Mouse (Mus musculus) hindbrain, postnatal 0 days (tissue): ENCODE data around the gene Grasp. TPM values are rescaled to one million over a fixed set of nuclear protein-coding genes. Genes with fewer than 3 reads are reported as not detected.

Experiments
- ATAC-seq: fragments of 200-750 bp; cut with Nextera tagmentation; 2 replicates; pipeline ENCODE4 v1.8.0; 2017; ENCODE audit warnings: mild to moderate bottlenecking, moderate TSS enrichment, moderate library complexity
- DNase-seq: peaks from one replicate; pipeline ENCODE4 v3.0.0-alpha.2; 2015; ENCODE audit warnings: low spot score
- H3K27ac ChIP-seq: fragments of 300-500 bp; sonication (generic); 2 replicates; pipeline ENCODE4 v1.5.1; 2014; ENCODE audit warnings: mild to moderate bottlenecking
- H3K27me3 ChIP-seq: fragments of 300-500 bp; sonication (generic); 2 replicates; pipeline ENCODE4 v1.6.1; 2014; ENCODE audit warnings: low read length, mixed read lengths; ENCODE audit not compliant: insufficient read depth
- H3K36me3 ChIP-seq: fragments of 300-500 bp; sonication (generic); 2 replicates; pipeline ENCODE4 v1.6.1; 2014; ENCODE audit warnings: low read length, mixed read lengths; ENCODE audit not compliant: insufficient read depth
- H3K4me1 ChIP-seq: fragments of 300-500 bp; sonication (generic); 2 replicates; pipeline ENCODE4 v1.6.1; 2014; ENCODE audit warnings: antibody characterized with exemption, low read length, mixed read lengths; ENCODE audit not compliant: insufficient read depth
- H3K4me2 ChIP-seq: fragments of 300-500 bp; sonication (generic); 2 replicates; pipeline ENCODE4 v1.6.1; 2014; ENCODE audit warnings: low read depth, mild to moderate bottlenecking, low read length, moderate library complexity, mixed read lengths
- H3K4me3 ChIP-seq: fragments of 300-500 bp; sonication (generic); 2 replicates; pipeline ENCODE4 v1.5.1; 2014; ENCODE audit warnings: low read length
- H3K9ac ChIP-seq: fragments of 300-500 bp; sonication (generic); replicated peaks from 2 replicates; pipeline ENCODE4 v1.6.1; 2014; ENCODE audit warnings: mild to moderate bottlenecking, low read length, moderate library complexity, mixed read lengths
- H3K9me3 ChIP-seq: fragments of 300-500 bp; sonication (generic); 2 replicates; pipeline ENCODE4 v1.6.1; 2016; ENCODE audit warnings: low read length, mixed read lengths
- CTCF ChIP-seq: IDR thresholded peaks from 2 replicates; pipeline ENCODE4 v1.5.1; 2016; ENCODE audit warnings: antibody characterized with exemption, control low read depth, low read depth
- WGBS: fragments of 180-500 bp; shearing (Covaris S2); extraction: QIAGEN DNeasy Blood & Tissue Kit; methylation state at CpG from one replicate; pipeline ENCODE4 v1.1.7; 2014; 5-methylcytosine and 5-hydroxymethylcytosine counted together
- polyA plus RNA-seq: library from polyadenylated mRNA; unstranded; fragments of >200 nt; fragmentation: Nextera tagmentation; extraction: Ambion mirVana; gene quantifications from 2 replicates; pipeline ENCODE4 v1.2.1, GENCODE M21; 2015
- total RNA-seq: library from RNA; depleted of rRNA; stranded (reverse); fragments of >200 nt; gene quantifications from 2 replicates; pipeline ENCODE4 v1.2.3, GENCODE M21; 2014

The Grasp gene
- total and polyA plus RNA-seq, 2 experiments from 2014 or later = 1.5 to 8.7 TPM

DNA sequence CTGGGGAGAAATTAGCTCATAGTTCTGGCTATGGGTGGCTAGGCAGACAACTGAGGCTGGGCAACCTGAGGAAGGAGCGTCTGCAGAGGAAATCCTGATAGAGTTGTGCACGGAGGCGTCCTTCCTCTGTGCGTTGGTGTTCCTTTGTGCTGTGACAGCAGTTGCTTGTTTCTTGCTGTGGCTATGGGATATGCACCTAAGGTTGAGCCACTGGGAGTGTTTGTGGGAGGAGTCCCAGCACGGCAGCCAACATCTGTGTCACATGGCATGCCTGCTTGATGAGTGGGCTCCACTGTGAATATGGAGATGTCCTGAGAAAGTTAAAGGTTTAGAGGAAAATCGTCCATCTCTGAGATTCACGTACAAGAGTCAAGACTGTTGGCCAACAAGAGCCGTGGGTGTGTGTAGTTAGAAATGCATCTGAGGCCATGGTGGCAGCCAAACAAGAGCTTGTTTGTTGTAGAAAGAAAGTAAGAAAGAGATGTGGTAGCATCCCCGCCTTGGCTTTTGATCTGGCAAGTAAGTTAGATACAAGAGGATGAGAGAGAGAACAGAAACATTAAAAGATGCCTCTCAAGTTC is 26.3 kb downstream of the Grasp start:
- no peak overlapping the region for H3K27ac ChIP-seq
- H3K9ac ChIP-seq = no peak overlapping the region
- TF ChIP-seq CTCF = no peak
- no peaks in the 10 kb centered on the region for H3K27me3 ChIP-seq
- 79% methylated on average over 9 of the region's 9 CpGs for WGBS
- H3K4me1 ChIP-seq = no peaks in the 10 kb centered on the region; the same call in 1 of the 2 replicates
- DNase-seq (no peak), ATAC-seq (no peak)
- H3K36me3 ChIP-seq = no peaks in the 10 kb centered on the region
- no peaks in the 10 kb centered on the region for H3K9me3 ChIP-seq
- H3K4me2 ChIP-seq = no peak overlapping the region
- no peak overlapping the region for H3K4me3 ChIP-seq

DNA sequence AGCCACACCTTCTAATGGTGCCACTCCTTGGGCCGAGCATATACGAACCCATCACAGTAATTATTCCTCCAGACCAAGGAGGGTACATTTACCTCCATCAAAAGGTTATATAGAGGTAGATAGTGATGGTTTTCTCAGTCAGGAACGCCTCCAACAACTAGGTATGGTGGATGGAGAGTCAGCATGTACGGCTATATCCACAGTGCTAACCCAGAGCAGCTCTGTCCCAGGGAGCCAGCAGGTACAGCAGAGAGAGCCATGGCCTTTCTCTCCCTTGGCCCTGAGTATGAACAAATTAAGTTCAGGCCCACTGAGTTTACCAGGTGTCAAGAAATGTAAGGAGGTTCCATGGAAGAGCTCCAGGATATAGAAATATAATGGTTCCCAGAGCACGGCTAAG is 27.9 kb downstream of the Grasp start:
- 88% methylated on average over 5 of the region's 5 CpGs for WGBS
- H3K9me3 ChIP-seq = no peaks in the 10 kb centered on the region
- ATAC-seq = no peak
- H3K4me3 ChIP-seq = no peak overlapping the region
- H3K4me1 ChIP-seq = no peaks in the 10 kb centered on the region; the same call in 1 of the 2 replicates
- no peaks in the 10 kb centered on the region for H3K36me3 ChIP-seq
- H3K9ac ChIP-seq = no peak overlapping the region
- no peak for DNase-seq
- no peaks in the 10 kb centered on the region for H3K27me3 ChIP-seq
- H3K27ac ChIP-seq = no peak overlapping the region
- no peak overlapping the region for H3K4me2 ChIP-seq
- no peak for TF ChIP-seq CTCF

DNA sequence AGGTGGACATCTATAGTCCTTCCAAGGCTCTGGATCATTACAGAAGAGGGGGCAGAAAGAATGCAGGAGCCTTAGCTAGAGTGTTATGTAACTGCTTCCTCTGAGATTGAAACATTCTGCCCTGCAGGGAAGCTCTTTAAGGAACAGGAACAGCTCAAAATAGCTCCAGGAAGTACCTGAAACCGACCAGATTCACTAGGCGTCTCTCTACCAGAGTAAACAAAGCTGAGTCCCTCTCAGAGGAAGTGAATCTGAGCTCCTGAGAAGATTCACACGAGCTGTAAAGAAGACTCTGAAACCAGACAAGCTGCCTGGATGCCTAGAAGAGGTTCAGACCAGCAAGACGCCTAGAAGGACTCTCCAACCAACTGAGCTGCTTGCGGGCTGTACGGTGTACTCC is 28.6 kb downstream of the Grasp start:
- DNase-seq (no peak), ATAC-seq (no peak)
- Histone ChIP-seq H3K36me3 (no peaks in the 10 kb centered on the region), H3K27ac (no peak overlapping the region), H3K27me3 (no peaks in the 10 kb centered on the region), H3K9me3 (no peaks in the 10 kb centered on the region), H3K4me1 (no peaks in the 10 kb centered on the region), H3K9ac (no peak overlapping the region), H3K4me3 (no peak overlapping the region), H3K4me2 (no peak overlapping the region)
- 86% methylated on average over 6 of the region's 6 CpGs for WGBS
- no peak for TF ChIP-seq CTCF

DNA sequence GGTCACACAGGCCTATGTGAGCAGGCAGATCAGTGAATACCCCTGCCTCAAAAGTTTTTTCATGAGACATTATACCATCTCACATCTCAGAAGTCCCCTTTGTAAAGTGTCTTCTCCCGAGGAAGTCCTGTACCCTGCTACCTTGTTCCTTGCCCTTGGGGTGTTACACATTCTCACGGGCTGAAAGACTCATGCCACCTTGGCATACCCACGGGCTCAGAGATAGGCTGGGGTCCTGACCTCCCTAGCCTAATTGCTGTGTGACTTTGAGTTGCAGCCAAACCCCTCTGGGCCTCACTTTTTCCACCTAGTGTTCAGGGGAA is 29.5 kb downstream of the Grasp start:
- ATAC-seq = 0 out of 2 replicates have a peak, but pooled peaks have one; percentile 7
- peak overlapping the region; percentile 58 for H3K4me2 ChIP-seq

GRCm38 (mm10) chr15:101253886-101254795 is 30.2 kb downstream of the Grasp start, which contains the start of gene Nr4a1:
Nr4a1 (plus strand) TSS chr15:101254269.
- Histone ChIP-seq H3K27me3 (no peaks in the 10 kb centered on the region), H3K4me1 (no peaks in the 10 kb centered on the region), H3K9ac (peak within 1 kb of the TSS; percentile 64), H3K9me3 (no peaks in the 10 kb centered on the region), H3K27ac (peak within 1 kb of the TSS; percentile 27), H3K4me2 (peak within 1 kb of the TSS; percentile 58), H3K36me3 (no peaks in the 10 kb centered on the region), H3K4me3 (peak within 1 kb of the TSS; percentile 58)
- no peak for TF ChIP-seq CTCF
- ATAC-seq (peak; percentile 61; the same call in 1 of the 2 replicates), DNase-seq (peak; percentile 79)
- 1% methylated on average over 75 of the region's 82 CpGs for WGBS

More for the DNA sequence above, 29.5 kb downstream of the Grasp start:
- Histone ChIP-seq H3K9me3 (no peaks in the 10 kb centered on the region), H3K36me3 (no peaks in the 10 kb centered on the region), H3K27me3 (no peaks in the 10 kb centered on the region), H3K9ac (peak overlapping the region; percentile 64), H3K27ac (0 out of 2 replicates have a peak overlapping the region, but pooled peaks have one; percentile 27), H3K4me1 (no peaks in the 10 kb centered on the region), H3K4me3 (peak overlapping the region; percentile 58)
- TF ChIP-seq CTCF = no peak
- DNase-seq = no peak
- 27% methylated on average over 3 of the region's 3 CpGs for WGBS

GRCm38 (mm10) chr15:101255842-101256462 is 32.0 kb downstream of the Grasp start:
- WGBS = 86% methylated on average over 7 of the region's 7 CpGs
- Histone ChIP-seq H3K9me3 (no peaks in the 10 kb centered on the region), H3K4me2 (no peak overlapping the region), H3K4me3 (no peak overlapping the region), H3K36me3 (no peaks in the 10 kb centered on the region), H3K4me1 (no peaks in the 10 kb centered on the region), H3K27me3 (no peaks in the 10 kb centered on the region), H3K9ac (no peak overlapping the region), H3K27ac (no peak overlapping the region)
- ATAC-seq (no peak), DNase-seq (no peak)
- TF ChIP-seq CTCF = no peak
